Mouse (Mus musculus): ENCODE measurements around the gene Jmjd4.

Gene Jmjd4

GRCm38 (mm10) chr11:59449741-59450229 is at the start of gene Jmjd4:
TSS of gene Jmjd4 (plus strand) at chr11:59450045.
- peak; percentile 93 to 94 for DNase-seq

- DNase-seq, result no peak
Measured at GRCm38 (mm10) chr11:59400876-59401275, 49.0 kb upstream of the Jmjd4 start.

- no peak for DNase-seq
Measured at GRCm38 (mm10) chr11:59405761-59406160, 44.1 kb upstream of the Jmjd4 start.

GRCm38 (mm10) chr11:59410851-59411250 is 39.0 kb upstream of the Jmjd4 start:
- DNase-seq, result no peak

GRCm38 (mm10) chr11:59412058-59412457 is 37.8 kb upstream of the Jmjd4 start:
- DNase-seq, result no peak

- no peak for DNase-seq
Measured at GRCm38 (mm10) chr11:59412999-59413863, 36.6 kb upstream of the Jmjd4 start.

- DNase-seq, result no peak
Measured at GRCm38 (mm10) chr11:59418708-59419107, 31.1 kb upstream of the Jmjd4 start.

GRCm38 (mm10) chr11:59421436-59421835 is 28.4 kb upstream of the Jmjd4 start:
- no peak for DNase-seq

GRCm38 (mm10) chr11:59421967-59422366 is 27.9 kb upstream of the Jmjd4 start:
- DNase-seq, result no peak

- no peak for DNase-seq
Measured at GRCm38 (mm10) chr11:59423010-59423588, 26.7 kb upstream of the Jmjd4 start.

GRCm38 (mm10) chr11:59425671-59426101 is 24.2 kb upstream of the Jmjd4 start:
- no peak for DNase-seq

- peak; percentile 9 to 15 for DNase-seq
Measured at GRCm38 (mm10) chr11:59428057-59428660, 21.7 kb upstream of the Jmjd4 start.

GRCm38 (mm10) chr11:59429959-59430358 is 19.9 kb upstream of the Jmjd4 start:
- no peak for DNase-seq

GRCm38 (mm10) chr11:59432261-59432660 is 17.6 kb upstream of the Jmjd4 start:
- DNase-seq, result no peak

- no peak for DNase-seq
Measured at GRCm38 (mm10) chr11:59437954-59438353, 11.9 kb upstream of the Jmjd4 start.

- DNase-seq, result no peak
Measured at GRCm38 (mm10) chr11:59443102-59443501, 6.7 kb upstream of the Jmjd4 start.

- no peak for DNase-seq
Measured at GRCm38 (mm10) chr11:59450230-59450771, 456 bp downstream of the Jmjd4 start.

GRCm38 (mm10) chr11:59451086-59451485 is 1.2 kb downstream of the Jmjd4 start, which contains the start of gene Snap47:
TSS of gene Snap47 (minus strand) at chr11:59451186.
- DNase-seq, result no peak

GRCm38 (mm10) chr11:59456346-59456745 is 6.5 kb downstream of the Jmjd4 start:
- DNase-seq, result no peak

- no peak for DNase-seq
Measured at GRCm38 (mm10) chr11:59456891-59457290, 7.0 kb downstream of the Jmjd4 start.

- no peak for DNase-seq
Measured at GRCm38 (mm10) chr11:59458973-59459372, 9.1 kb downstream of the Jmjd4 start.

GRCm38 (mm10) chr11:59460459-59460858 is 10.6 kb downstream of the Jmjd4 start:
- no peak for DNase-seq

All from cerebellum, postnatal 36 days (tissue).